In genomic region chr12:112338976-112339375, GRCm38 (mm10) we compare ENCODE assay signal across 25 mouse cellular contexts.
DNase-seq lines count a peak whose midpoint lies in the region; ATAC-seq and TF ChIP-seq lines count a peak whose summit lies in the region.
"Had no signal": no experiment of that assay in that cellular context is flagged by ENCODE, and none has a peak within 500 bp of the region (broad histone marks: within the 10 kb centered on the region; RNA-seq: fewer than 3 reads in every experiment).

No protein-coding gene starts in this region.

- no peak for TF ChIP-seq CTCF in left cerebral cortex, adult 2 months (IDR thresholded peaks at IDR 0.05)

- no peaks in the 10 kb centered on the region for H3K36me3 ChIP-seq in hindbrain, embryonic 10.5 days
- H3K36me3 ChIP-seq in hindbrain, embryonic 11.5 days (ENCODE audit: control insufficient read depth, insufficient read depth, low read length) = no peaks in the 10 kb centered on the region
- H3K36me3 ChIP-seq in embryonic facial prominence, embryonic 10.5 days (replicated peaks) = no peaks in the 10 kb centered on the region
- H3K36me3 ChIP-seq: G1E; heart, embryonic 12.5 days; heart, embryonic 15.5 days; hindbrain, embryonic 12.5 days; hindbrain, embryonic 15.5 days had no signal

- H3K27ac ChIP-seq in hindbrain, embryonic 10.5 days = peak overlapping the region; percentile 54
- no peak overlapping the region for H3K27ac ChIP-seq in hindbrain, embryonic 11.5 days (ENCODE audit: low read depth, low read length)
- H3K27ac ChIP-seq in left cerebral cortex, adult 2 months = no peak overlapping the region
- H3K27ac ChIP-seq in embryonic facial prominence, embryonic 10.5 days (replicated peaks) = peak overlapping the region; percentile 41; the same call in 1 of the 2 replicates
- H3K27ac ChIP-seq: gastrocnemius, adult 2 months; heart, embryonic 15.5 days; hindbrain, embryonic 12.5 days; hindbrain, embryonic 15.5 days had no signal

- no peak overlapping the region for H3K4me3 ChIP-seq in hindbrain, embryonic 10.5 days
- no peak overlapping the region for H3K4me3 ChIP-seq in hindbrain, embryonic 11.5 days (ENCODE audit: low read depth, low read length)
- H3K4me3 ChIP-seq in left cerebral cortex, adult 2 months = no peak overlapping the region
- H3K4me3 ChIP-seq in embryonic facial prominence, embryonic 10.5 days = no peak overlapping the region
- H3K4me3 ChIP-seq: gastrocnemius, adult 2 months; heart, embryonic 12.5 days; heart, embryonic 15.5 days; hindbrain, embryonic 12.5 days; hindbrain, embryonic 15.5 days had no signal

- H3K9me3 ChIP-seq in hindbrain, embryonic 10.5 days = no peaks in the 10 kb centered on the region
- H3K9me3 ChIP-seq in hindbrain, embryonic 11.5 days (ENCODE audit: control insufficient read depth, low read length) = no peaks in the 10 kb centered on the region
- H3K9me3 ChIP-seq in embryonic facial prominence, embryonic 10.5 days = no peaks in the 10 kb centered on the region
- H3K9me3 ChIP-seq: G1E; heart, embryonic 12.5 days; heart, embryonic 15.5 days; hindbrain, embryonic 12.5 days; hindbrain, embryonic 15.5 days had no signal

- intact Hi-C loops in left cerebral cortex, postnatal 4 days (cut with DNase I) = loop anchor here (10.0 kb wide), 1 partner anchor 194 kb away; the partner anchor contains the start of gene Kif26a
- intact Hi-C loops in left cerebral cortex, adult 2 months (cut with DNase I) = no loop called here

- H3K4me2 ChIP-seq in hindbrain, embryonic 11.5 days (replicated peaks; ENCODE audit: low read depth, low read length) = no peak overlapping the region
- H3K4me2 ChIP-seq: heart, embryonic 12.5 days; heart, embryonic 15.5 days; hindbrain, embryonic 12.5 days; hindbrain, embryonic 15.5 days had no signal

- peaks cover 40% of the 10 kb centered on the region for H3K27me3 ChIP-seq in hindbrain, embryonic 10.5 days (ENCODE audit: insufficient read depth, poor library complexity, severe bottlenecking)
- H3K27me3 ChIP-seq in hindbrain, embryonic 11.5 days (ENCODE audit: control insufficient read depth, insufficient read depth, low read length) = no peaks in the 10 kb centered on the region; the same call in 1 of the 2 replicates
- H3K27me3 ChIP-seq in embryonic facial prominence, embryonic 10.5 days (replicated peaks; ENCODE audit: low read depth, poor library complexity, severe bottlenecking) = peaks cover 34% of the 10 kb centered on the region
- H3K27me3 ChIP-seq: hindbrain, embryonic 15.5 days had no signal

- no peak for ATAC-seq in cerebellum, adult (ENCODE audit: insufficient number of reproducible peaks, low FRiP score, low TSS enrichment)
- no peak for ATAC-seq in hindbrain, embryonic 11.5 days (ENCODE audit: low FRiP score)
- ATAC-seq: forebrain, postnatal 0 days; Patski had no signal

- peak; percentile 51 to 66 for DNase-seq in cerebellum, postnatal 10 days
- DNase-seq in hindbrain, embryonic 10.5 days (ENCODE audit: low spot score) = no peak
- no peak for DNase-seq in hindbrain, embryonic 11.5 days (ENCODE audit: low spot score)
- peak; percentile 64 for DNase-seq in left cerebral cortex, postnatal 4 days
- no peak for DNase-seq in left cerebral cortex, adult 2 months (ENCODE audit: extremely low spot score in 1 of 2, low spot score in 2 of 2)
- no peak for DNase-seq in embryonic facial prominence, embryonic 10.5 days (ENCODE audit: low spot score)
- DNase-seq: adrenal gland, postnatal 25 days; B cell, adult 2 months; cerebellum, adult 11 months; cerebellum, adult 2 months; cerebellum, adult 9-11 months; cerebellum, postnatal 36 days; forebrain, postnatal 0 days; gastrocnemius, adult 2 months; gastrocnemius, postnatal 25 days; heart, adult 18-20 months; heart, postnatal 10 days; heart, postnatal 36 days had no signal

- peaks cover 80% of the 10 kb centered on the region for H3K4me1 ChIP-seq in hindbrain, embryonic 10.5 days (replicated peaks)
- peaks cover 12% of the 10 kb centered on the region for H3K4me1 ChIP-seq in hindbrain, embryonic 11.5 days (replicated peaks; ENCODE audit: control insufficient read depth, insufficient read depth, low read length)
- H3K4me1 ChIP-seq in embryonic facial prominence, embryonic 10.5 days = peaks cover 70% of the 10 kb centered on the region

- 88% methylated on average over 15 of the region's 15 CpGs for WGBS in hindbrain, embryonic 10.5 days
- 81% methylated on average over 15 of the region's 15 CpGs for WGBS in hindbrain, embryonic 11.5 days
- 81% methylated on average over 15 of the region's 15 CpGs for WGBS in embryonic facial prominence, embryonic 10.5 days

- no peak overlapping the region for H3K9ac ChIP-seq in hindbrain, embryonic 11.5 days (ENCODE audit: low read depth, low read length)
- H3K9ac ChIP-seq: forebrain, postnatal 0 days; heart, embryonic 12.5 days; heart, embryonic 15.5 days; hindbrain, embryonic 12.5 days; hindbrain, embryonic 15.5 days had no signal

Comparison
In these comparisons a context has a peak if more than half of its experiments do, and no peak if none do; other contexts are left out.
1. DNase-seq: peak in cerebellum, postnatal 10 days (2 of 2) and left cerebral cortex, postnatal 4 days (single experiment); none in hindbrain, embryonic 10.5 days (single experiment), hindbrain, embryonic 11.5 days (single experiment), left cerebral cortex, adult 2 months (0 of 2) and embryonic facial prominence, embryonic 10.5 days (single experiment).
2. H3K27ac ChIP-seq: peak in hindbrain, embryonic 10.5 days (single experiment) and embryonic facial prominence, embryonic 10.5 days (single experiment); none in hindbrain, embryonic 11.5 days (single experiment) and left cerebral cortex, adult 2 months (single experiment).